26 mouse cellular contexts compared by ENCODE assay signal in genomic region chr1:33788072-33788471, GRCm38 (mm10).
"Had no signal": no experiment of that assay in that cellular context is flagged by ENCODE, and none has a peak within 500 bp of the region (broad histone marks: within the 10 kb centered on the region; RNA-seq: fewer than 3 reads in every experiment).

No protein-coding gene starts in this region.

- H3K27me3 ChIP-seq: heart, embryonic 13.5 days; heart, embryonic 15.5 days; hindbrain, embryonic 12.5 days; intestine, embryonic 15.5 days; kidney, embryonic 15.5 days; limb, embryonic 13.5 days; limb, embryonic 15.5 days had no signal

- H3K4me3 ChIP-seq: gastrocnemius, adult 2 months; heart, embryonic 13.5 days; heart, embryonic 15.5 days; hindbrain, embryonic 10.5 days; hindbrain, embryonic 12.5 days; intestine, embryonic 15.5 days; kidney, embryonic 15.5 days; limb, embryonic 13.5 days; limb, embryonic 15.5 days had no signal

- H3K4me2 ChIP-seq: heart, embryonic 11.5 days; heart, embryonic 13.5 days; heart, embryonic 15.5 days; hindbrain, embryonic 12.5 days; hindbrain, embryonic 14.5 days; intestine, embryonic 15.5 days; kidney, embryonic 15.5 days; limb, embryonic 13.5 days; limb, embryonic 15.5 days had no signal

- H3K9ac ChIP-seq: heart, embryonic 13.5 days; heart, embryonic 15.5 days; hindbrain, embryonic 12.5 days; hindbrain, embryonic 14.5 days; intestine, embryonic 15.5 days; kidney, embryonic 15.5 days; limb, embryonic 13.5 days; limb, embryonic 15.5 days had no signal

- ATAC-seq: forebrain, embryonic 16.5 days; hindbrain, embryonic 16.5 days; inflammation-experienced regulatory T-cells, adult 6 months; intestine, embryonic 15.5 days; intestine, postnatal 0 days had no signal

- H3K4me1 ChIP-seq: heart, embryonic 15.5 days; hindbrain, embryonic 10.5 days; hindbrain, embryonic 12.5 days; intestine, embryonic 15.5 days; kidney, embryonic 15.5 days; limb, embryonic 13.5 days; limb, embryonic 15.5 days had no signal

- H3K9me3 ChIP-seq: heart, embryonic 13.5 days; heart, embryonic 15.5 days; hindbrain, embryonic 10.5 days; hindbrain, embryonic 12.5 days; intestine, embryonic 15.5 days; kidney, embryonic 15.5 days; limb, embryonic 13.5 days; limb, embryonic 15.5 days had no signal

- H3K27ac ChIP-seq: heart, embryonic 13.5 days; heart, embryonic 15.5 days; hindbrain, embryonic 10.5 days; hindbrain, embryonic 12.5 days; hindbrain, embryonic 14.5 days; intestine, embryonic 15.5 days; kidney, embryonic 15.5 days; kidney, postnatal 0 days; limb, embryonic 13.5 days; limb, embryonic 15.5 days had no signal

- H3K36me3 ChIP-seq: intestine, embryonic 15.5 days had no signal

- DNase-seq: gastrocnemius, adult 2 months; gastrocnemius, postnatal 10 days; gastrocnemius, postnatal 25 days; heart, postnatal 36 days; kidney, adult 2 months; kidney, adult 9 months; kidney, postnatal 14 days; kidney, postnatal 36 days; layer of hippocampus, adult 9-11 months; layer of hippocampus, postnatal 36 days; left cerebral cortex, postnatal 4 days had no signal
